Mouse (Mus musculus) forebrain, postnatal 0 days (tissue): ENCODE measurements around the gene Enthd1. TPM values are rescaled to one million over a fixed set of nuclear protein-coding genes. Genes with fewer than 3 reads are reported as not detected.

Experiments
- ATAC-seq: fragments of 200-750 bp; cut with Nextera tagmentation; 2 replicates; pipeline ENCODE4 v1.8.0; 2017; ENCODE audit warnings: mild to moderate bottlenecking, moderate library complexity
- DNase-seq: peaks from one replicate; pipeline ENCODE4 v3.0.0-alpha.2; 2015
- H3K27ac ChIP-seq: fragments of 300-500 bp; sonication (generic); 2 replicates; pipeline ENCODE4 v1.5.1; 2014; ENCODE audit warnings: low read depth, mild to moderate bottlenecking, antibody characterized with exemption, low read length, moderate library complexity, mixed read lengths
- H3K27me3 ChIP-seq: fragments of 300-500 bp; sonication (generic); 2 replicates; pipeline ENCODE4 v1.6.1; 2014; ENCODE audit warnings: mild to moderate bottlenecking, low read length, mixed read lengths; ENCODE audit not compliant: insufficient read depth
- H3K36me3 ChIP-seq: fragments of 300-500 bp; sonication (generic); 2 replicates; pipeline ENCODE4 v1.6.1; 2014; ENCODE audit warnings: mild to moderate bottlenecking, moderate library complexity; ENCODE audit not compliant: insufficient read depth
- H3K4me1 ChIP-seq: fragments of 300-500 bp; sonication (generic); 2 replicates; pipeline ENCODE4 v1.6.1; 2014; ENCODE audit warnings: antibody characterized with exemption; ENCODE audit not compliant: insufficient read depth
- H3K4me2 ChIP-seq: fragments of 300-500 bp; sonication (generic); 2 replicates; pipeline ENCODE4 v1.6.1; 2014; ENCODE audit warnings: low read depth, mild to moderate bottlenecking, moderate library complexity
- H3K4me3 ChIP-seq: fragments of 300-500 bp; sonication (generic); 2 replicates; pipeline ENCODE4 v1.5.1; 2014; ENCODE audit warnings: low read depth, low read length, mixed read lengths
- H3K9ac ChIP-seq: fragments of 300-500 bp; sonication (generic); 2 replicates; pipeline ENCODE4 v1.6.1; 2014; ENCODE audit warnings: mild to moderate bottlenecking
- H3K9me3 ChIP-seq: fragments of 300-500 bp; sonication (generic); 2 replicates; pipeline ENCODE4 v1.6.1; 2016; ENCODE audit warnings: low read length
- CTCF ChIP-seq: sonication (generic); IDR thresholded peaks from 2 replicates; pipeline ENCODE4 v1.5.1; 2016; ENCODE audit warnings: antibody characterized with exemption, control low read depth, low read depth
- WGBS: fragments of 180-500 bp; shearing (Covaris S2); extraction: QIAGEN DNeasy Blood & Tissue Kit; methylation state at CpG from one replicate; pipeline ENCODE4 v1.1.7; 2014; 5-methylcytosine and 5-hydroxymethylcytosine counted together
- polyA plus RNA-seq: library from polyadenylated mRNA; unstranded; fragments of >200 nt; fragmentation: Nextera tagmentation; extraction: Ambion mirVana; gene quantifications from 2 replicates; pipeline ENCODE4 v1.2.1, GENCODE M21; 2015
- total RNA-seq: library from RNA; depleted of rRNA; stranded (reverse); fragments of >200 nt; gene quantifications from 2 replicates; pipeline ENCODE4 v1.2.3, GENCODE M21; 2014

The Enthd1 gene
- total and polyA plus RNA-seq, 2 experiments from 2014 or later: not detected

GRCm38 (mm10) chr15:80567139-80567538 lies 2.2 kb upstream of the Enthd1 start:
- no peak for TF ChIP-seq CTCF
- 93% methylated on average over 3 of the region's 3 CpGs for WGBS

DNA sequence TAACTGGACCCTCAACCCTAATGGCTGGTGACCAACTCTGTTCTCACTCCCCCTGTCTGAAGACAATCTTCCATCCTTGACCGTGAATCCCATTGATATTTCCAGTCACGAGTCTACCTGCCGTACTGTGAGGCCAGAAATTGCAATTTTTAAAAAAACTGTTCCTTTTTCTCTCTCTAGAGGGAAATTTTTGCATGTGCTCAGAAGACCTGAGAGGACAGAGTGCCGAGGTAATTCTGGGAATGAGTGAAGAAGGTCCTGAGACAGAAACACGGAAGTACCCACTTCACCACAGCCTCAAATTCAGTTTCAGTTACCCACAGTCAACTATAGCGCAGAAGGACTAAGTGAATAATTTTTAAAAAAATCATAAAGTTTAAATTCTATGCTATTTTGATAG lies 1.7 kb upstream of the Enthd1 start:
- H3K9me3 ChIP-seq: no peaks in the 10 kb centered on the region
- H3K4me3 ChIP-seq: no peak overlapping the region
- DNase-seq (no peak), ATAC-seq (no peak)
- no peaks in the 10 kb centered on the region for H3K27me3 ChIP-seq
- no peak overlapping the region for H3K4me2 ChIP-seq
- TF ChIP-seq CTCF: no peak
- 91% methylated on average over 6 of the region's 6 CpGs for WGBS
- no peak overlapping the region for H3K9ac ChIP-seq
- no peaks in the 10 kb centered on the region for H3K4me1 ChIP-seq
- H3K27ac ChIP-seq: no peak overlapping the region
- no peaks in the 10 kb centered on the region for H3K36me3 ChIP-seq

More at GRCm38 (mm10) chr15:80567139-80567538, 2.2 kb upstream of the Enthd1 start:
- Histone ChIP-seq H3K4me1 (no peaks in the 10 kb centered on the region), H3K9ac (no peak overlapping the region), H3K27me3 (no peaks in the 10 kb centered on the region), H3K4me2 (no peak overlapping the region), H3K36me3 (no peaks in the 10 kb centered on the region), H3K9me3 (no peaks in the 10 kb centered on the region), H3K27ac (no peak overlapping the region), H3K4me3 (no peak overlapping the region)
- no peak for ATAC-seq
- DNase-seq: no peak

DNA sequence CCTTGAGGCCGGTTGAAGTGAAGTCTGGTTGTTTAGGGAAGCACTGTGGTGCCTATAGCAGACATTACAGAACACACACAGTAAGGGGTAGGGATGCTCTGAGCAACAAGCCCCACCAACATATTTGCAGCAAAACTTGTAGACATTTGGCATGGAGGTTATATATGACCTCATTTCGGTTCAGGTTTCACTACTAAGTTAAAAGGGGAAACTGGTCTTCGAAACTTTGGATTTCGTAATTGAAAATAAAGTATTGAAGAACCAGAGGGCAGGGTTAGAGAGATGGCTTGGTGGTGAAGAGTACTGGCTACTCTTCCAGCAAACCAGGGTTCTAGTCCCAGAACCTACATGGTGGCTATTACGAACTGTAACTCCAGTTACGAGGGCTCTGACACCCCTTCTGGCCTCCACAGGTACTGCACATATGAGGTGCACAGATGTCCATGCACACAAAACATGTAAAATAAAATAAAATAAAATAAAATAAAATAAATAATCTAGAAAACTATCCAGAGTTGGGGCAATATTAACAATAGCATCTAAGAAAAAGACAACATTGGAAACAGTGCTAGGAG lies 1.2 kb downstream of the Enthd1 start:
- no peak overlapping the region for H3K27ac ChIP-seq
- H3K9me3 ChIP-seq: no peaks in the 10 kb centered on the region
- H3K4me2 ChIP-seq: no peak overlapping the region
- 92% methylated on average over 6 of the region's 6 CpGs for WGBS
- TF ChIP-seq CTCF: peak; percentile 42; the same call in 1 of the 2 replicates
- H3K36me3 ChIP-seq: no peaks in the 10 kb centered on the region
- ATAC-seq: no peak
- DNase-seq: no peak
- peaks cover 3% of the 10 kb centered on the region; the same call in 1 of the 2 replicates for H3K4me1 ChIP-seq
- no peak overlapping the region for H3K9ac ChIP-seq
- no peak overlapping the region for H3K4me3 ChIP-seq
- no peaks in the 10 kb centered on the region for H3K27me3 ChIP-seq

GRCm38 (mm10) chr15:80562446-80562845 lies 2.5 kb downstream of the Enthd1 start:
- H3K27ac ChIP-seq: no peak overlapping the region

DNA sequence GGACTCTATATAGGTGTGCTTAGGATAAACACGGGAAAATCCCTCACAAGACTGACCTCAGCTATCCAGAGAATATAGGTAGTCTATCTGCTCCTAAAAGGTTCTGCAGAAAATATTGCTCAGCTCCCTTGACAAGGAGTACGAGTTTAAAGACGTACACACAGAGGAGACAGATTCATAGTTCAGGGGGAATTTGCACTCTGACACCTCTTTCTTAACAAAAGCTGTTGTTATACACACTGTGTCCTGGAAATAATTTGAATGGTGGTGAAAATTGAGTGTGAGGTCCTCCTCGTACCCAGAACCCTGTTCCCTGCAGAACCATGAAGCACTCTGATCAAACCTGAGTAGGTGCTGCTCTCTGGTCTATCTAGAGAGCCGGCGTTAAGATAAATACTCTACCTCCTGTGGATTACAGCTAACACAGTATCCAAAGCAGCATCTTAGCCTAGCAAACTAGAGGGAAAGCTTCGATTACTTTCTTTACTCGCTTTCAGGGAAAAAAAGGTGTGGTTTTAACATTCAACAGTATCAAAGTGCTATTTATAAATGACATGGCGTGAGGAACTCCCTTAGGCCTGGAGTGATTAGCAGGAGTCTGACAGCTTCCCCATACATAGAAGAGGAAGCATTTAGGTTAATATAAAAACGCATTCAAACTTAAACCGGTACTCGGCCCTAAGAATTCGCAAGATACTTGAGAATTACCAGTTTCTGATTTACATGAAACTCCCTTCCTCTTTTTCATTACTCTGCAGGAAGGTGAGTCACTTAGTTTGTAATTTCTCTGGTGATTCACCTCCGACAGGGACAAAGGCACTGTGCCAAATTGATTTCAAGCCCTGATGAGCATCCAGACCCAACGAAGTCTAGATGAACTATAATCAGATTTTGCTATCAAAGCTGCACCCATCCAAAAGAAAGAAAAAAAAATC lies 4.0 kb downstream of the Enthd1 start:
- TF ChIP-seq CTCF: no peak
- DNase-seq: no peak
- Histone ChIP-seq H3K27ac (no peak overlapping the region), H3K27me3 (no peaks in the 10 kb centered on the region), H3K4me2 (no peak overlapping the region), H3K4me1 (peaks cover 3% of the 10 kb centered on the region; the same call in 1 of the 2 replicates), H3K9me3 (no peaks in the 10 kb centered on the region), H3K36me3 (no peaks in the 10 kb centered on the region), H3K9ac (no peak overlapping the region), H3K4me3 (no peak overlapping the region)
- WGBS: 57% methylated on average over 15 of the region's 15 CpGs
- ATAC-seq: no peak

More at GRCm38 (mm10) chr15:80562446-80562845, 2.5 kb downstream of the Enthd1 start:
- Histone ChIP-seq H3K9me3 (no peaks in the 10 kb centered on the region), H3K4me1 (peaks cover 3% of the 10 kb centered on the region; the same call in 1 of the 2 replicates), H3K27me3 (no peaks in the 10 kb centered on the region), H3K4me3 (no peak overlapping the region), H3K9ac (no peak overlapping the region), H3K36me3 (no peaks in the 10 kb centered on the region), H3K4me2 (no peak overlapping the region)
- no peak for TF ChIP-seq CTCF
- ATAC-seq (no peak), DNase-seq (no peak)
- 78% methylated on average over 3 of the region's 3 CpGs for WGBS

DNA sequence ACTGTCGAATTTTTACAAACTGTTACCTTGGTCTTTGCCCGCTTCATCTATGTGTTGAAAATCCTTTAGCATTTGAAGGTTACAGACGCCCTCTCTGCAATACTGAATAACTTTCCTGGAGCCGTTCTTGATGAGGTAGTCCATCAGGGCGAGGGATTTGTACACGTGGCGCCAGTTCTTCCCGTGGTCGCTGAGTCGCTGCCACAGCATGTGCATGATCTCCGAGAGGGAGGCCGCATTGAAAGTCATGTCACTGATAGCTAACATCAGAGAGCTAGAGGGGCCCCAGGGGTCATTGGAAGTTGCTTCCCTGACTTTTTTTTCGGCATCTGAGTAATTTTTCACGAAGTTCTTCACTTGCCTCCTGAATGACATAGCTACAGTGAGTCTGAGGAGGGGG lies 5.0 kb downstream of the Enthd1 start:
- no peak overlapping the region for H3K27ac ChIP-seq
- DNase-seq (no peak), ATAC-seq (no peak)
- TF ChIP-seq CTCF: no peak
- H3K27me3 ChIP-seq: no peaks in the 10 kb centered on the region
- H3K4me3 ChIP-seq: no peak overlapping the region
- H3K9me3 ChIP-seq: no peaks in the 10 kb centered on the region
- H3K9ac ChIP-seq: no peak overlapping the region
- 74% methylated on average over 14 of the region's 14 CpGs for WGBS
- H3K36me3 ChIP-seq: no peaks in the 10 kb centered on the region
- peaks cover 3% of the 10 kb centered on the region; the same call in 1 of the 2 replicates for H3K4me1 ChIP-seq
- H3K4me2 ChIP-seq: no peak overlapping the region

DNA sequence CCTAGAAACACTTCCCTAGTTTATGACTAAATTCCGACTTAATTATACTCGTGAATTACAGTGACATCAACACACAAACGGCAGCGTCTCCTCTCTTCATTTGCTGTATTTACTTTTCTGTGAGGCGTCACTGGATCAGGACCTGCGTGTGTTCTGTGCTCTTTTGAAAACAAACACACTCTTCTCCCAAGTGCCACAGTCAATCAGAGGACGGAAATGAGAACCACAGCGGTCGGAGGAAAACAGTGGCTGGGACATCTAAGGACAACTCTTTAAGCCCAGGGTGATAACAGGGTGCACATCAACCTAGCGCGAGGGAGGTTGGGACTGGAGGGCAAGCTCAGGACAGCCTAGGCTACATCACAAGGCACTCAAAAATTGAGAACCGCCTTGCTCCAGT lies 5.4 kb downstream of the Enthd1 start:
- no peak for ATAC-seq
- Histone ChIP-seq H3K9ac (no peak overlapping the region), H3K36me3 (no peaks in the 10 kb centered on the region), H3K27ac (0 out of 2 replicates have a peak overlapping the region, but pooled peaks have one; percentile 10), H3K27me3 (no peaks in the 10 kb centered on the region), H3K4me1 (peaks cover 3% of the 10 kb centered on the region; the same call in 1 of the 2 replicates), H3K4me2 (no peak overlapping the region), H3K4me3 (no peak overlapping the region), H3K9me3 (no peaks in the 10 kb centered on the region)
- no peak for TF ChIP-seq CTCF
- WGBS: 68% methylated on average over 12 of the region's 12 CpGs
- no peak for DNase-seq
